Mouse (Mus musculus) midbrain, postnatal 0 days (tissue): Measurements from ENCODE around the gene Bag5. TPM values are rescaled to one million over a fixed set of nuclear protein-coding genes. Genes with fewer than 3 reads are reported as not detected.
"Not testable (repeated sequence)": the region's sequence is repeated elsewhere in the genome, so short reads cannot be mapped to it uniquely, and the experiment has no call there.

Source experiments
- ATAC-seq: fragments of 200-750 bp; cut with Nextera tagmentation; 2 replicates; pipeline ENCODE4 v1.8.0; 2017; ENCODE audit warnings: moderate number of reproducible peaks, mild to moderate bottlenecking, moderate TSS enrichment, moderate library complexity; ENCODE audit not compliant: low FRiP score
- DNase-seq: peaks from one replicate; pipeline ENCODE4 v3.0.0-alpha.2; 2015; ENCODE audit warnings: low spot score
- H3K27ac ChIP-seq: fragments of 300-500 bp; sonication (generic); 2 replicates; pipeline ENCODE4 v1.5.1; 2014; ENCODE audit warnings: low read depth, mild to moderate bottlenecking, low read length, mixed read lengths
- H3K27me3 ChIP-seq: fragments of 300-500 bp; sonication (generic); 2 replicates; pipeline ENCODE4 v1.6.1; 2014; ENCODE audit warnings: low read length, control low read depth, mixed read lengths; ENCODE audit not compliant: insufficient read depth
- H3K36me3 ChIP-seq: fragments of 300-500 bp; sonication (generic); 2 replicates; pipeline ENCODE4 v1.6.1; 2014; ENCODE audit warnings: low read length, control low read depth, mixed read lengths; ENCODE audit not compliant: insufficient read depth
- H3K4me1 ChIP-seq: fragments of 300-500 bp; sonication (generic); 2 replicates; pipeline ENCODE4 v1.6.1; 2014; ENCODE audit warnings: mild to moderate bottlenecking, control low read depth, antibody characterized with exemption, low read length, mixed read lengths; ENCODE audit not compliant: insufficient read depth
- H3K4me2 ChIP-seq: fragments of 300-500 bp; sonication (generic); 2 replicates; pipeline ENCODE4 v1.6.1; 2014; ENCODE audit warnings: low read depth, mild to moderate bottlenecking, low read length, mixed read lengths; ENCODE audit not compliant: poor library complexity, severe bottlenecking
- H3K4me3 ChIP-seq: fragments of 300-500 bp; sonication (generic); 2 replicates; pipeline ENCODE4 v1.5.1; 2014; ENCODE audit warnings: low read depth, mild to moderate bottlenecking, low read length, moderate library complexity
- H3K9ac ChIP-seq: fragments of 300-500 bp; sonication (generic); replicated peaks from 2 replicates; pipeline ENCODE4 v1.6.1; 2014; ENCODE audit warnings: mild to moderate bottlenecking, low read length, moderate library complexity, mixed read lengths; ENCODE audit not compliant: poor library complexity, severe bottlenecking
- H3K9me3 ChIP-seq: fragments of 300-500 bp; sonication (generic); 2 replicates; pipeline ENCODE4 v1.6.1; 2016; ENCODE audit warnings: low read length, control low read depth
- CTCF ChIP-seq: IDR thresholded peaks from 2 replicates; pipeline ENCODE4 v1.5.1; 2016; ENCODE audit warnings: antibody characterized with exemption, mild to moderate bottlenecking
- WGBS: fragments of 180-500 bp; shearing (Covaris S2); extraction: QIAGEN DNeasy Blood & Tissue Kit; methylation state at CpG from one replicate; pipeline ENCODE4 v1.1.7; 2014; 5-methylcytosine and 5-hydroxymethylcytosine counted together
- polyA plus RNA-seq: library from polyadenylated mRNA; unstranded; fragments of >200 nt; fragmentation: Nextera tagmentation; extraction: Ambion mirVana; gene quantifications from 2 replicates; pipeline ENCODE4 v1.2.1, GENCODE M21; 2015
- total RNA-seq: library from RNA; depleted of rRNA; stranded (reverse); fragments of >200 nt; gene quantifications from 2 replicates; pipeline ENCODE4 v1.2.3, GENCODE M21; 2014

Gene Bag5
- total and polyA plus RNA-seq, 2 experiments from 2014 or later, result 28.7 to 70.8 TPM

DNA sequence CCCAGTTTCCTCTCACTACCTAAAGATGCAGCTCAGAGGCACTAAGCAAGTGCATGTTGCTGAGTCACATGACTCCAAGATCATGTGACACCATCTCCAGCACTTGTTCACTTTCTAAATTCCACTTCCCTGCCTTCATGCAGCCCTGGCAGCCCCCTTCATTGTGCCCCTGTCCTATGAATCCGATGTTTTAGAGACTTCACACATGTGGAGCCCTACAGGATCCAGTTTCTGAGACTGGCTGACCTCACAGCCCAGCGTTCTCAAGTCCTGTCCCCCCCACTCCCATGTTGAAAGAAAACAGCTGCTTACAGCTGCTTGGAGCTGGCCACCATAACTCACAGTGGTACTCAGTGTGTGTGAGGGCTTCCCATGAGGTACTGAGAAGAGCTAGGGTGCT lies 30.4 kb upstream of the Bag5 start:
- 79% methylated on average over 2 of the region's 2 CpGs for WGBS
- H3K4me3 ChIP-seq, result no peak overlapping the region
- no peaks in the 10 kb centered on the region for H3K36me3 ChIP-seq
- no peak for TF ChIP-seq CTCF
- H3K9me3 ChIP-seq, result no peaks in the 10 kb centered on the region
- DNase-seq (no peak), ATAC-seq (no peak)
- no peak overlapping the region for H3K4me2 ChIP-seq
- H3K27ac ChIP-seq, result no peak overlapping the region
- H3K4me1 ChIP-seq, result no peaks in the 10 kb centered on the region
- no peak overlapping the region for H3K9ac ChIP-seq
- H3K27me3 ChIP-seq, result no peaks in the 10 kb centered on the region

DNA sequence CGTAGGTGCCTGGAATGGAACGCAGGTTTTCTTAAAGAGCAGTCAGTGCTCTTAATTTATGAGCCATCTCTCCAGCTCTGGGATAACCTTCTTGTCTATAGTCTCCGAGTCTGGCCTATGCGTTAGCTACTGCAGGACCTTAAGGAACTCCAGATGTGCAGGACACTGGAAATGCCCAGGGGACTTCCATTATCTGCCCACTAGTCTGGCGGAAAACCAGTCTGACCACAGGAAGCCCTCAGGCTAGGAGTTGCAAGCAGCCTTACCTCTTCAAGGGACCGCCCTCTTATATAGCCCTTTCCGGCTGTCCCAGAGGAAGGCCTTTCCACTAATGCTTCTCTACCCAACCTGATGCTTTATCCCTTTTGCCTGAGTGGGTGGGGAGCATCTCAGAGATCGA lies 28.3 kb upstream of the Bag5 start:
- no peak overlapping the region for H3K4me2 ChIP-seq
- no peak for TF ChIP-seq CTCF
- H3K36me3 ChIP-seq, result no peaks in the 10 kb centered on the region
- DNase-seq (no peak), ATAC-seq (no peak)
- H3K4me3 ChIP-seq, result no peak overlapping the region
- WGBS, result 82% methylated on average over 8 of the region's 8 CpGs
- no peak overlapping the region for H3K9ac ChIP-seq
- no peaks in the 10 kb centered on the region for H3K9me3 ChIP-seq
- no peaks in the 10 kb centered on the region for H3K27me3 ChIP-seq
- no peak overlapping the region for H3K27ac ChIP-seq
- no peaks in the 10 kb centered on the region for H3K4me1 ChIP-seq

DNA sequence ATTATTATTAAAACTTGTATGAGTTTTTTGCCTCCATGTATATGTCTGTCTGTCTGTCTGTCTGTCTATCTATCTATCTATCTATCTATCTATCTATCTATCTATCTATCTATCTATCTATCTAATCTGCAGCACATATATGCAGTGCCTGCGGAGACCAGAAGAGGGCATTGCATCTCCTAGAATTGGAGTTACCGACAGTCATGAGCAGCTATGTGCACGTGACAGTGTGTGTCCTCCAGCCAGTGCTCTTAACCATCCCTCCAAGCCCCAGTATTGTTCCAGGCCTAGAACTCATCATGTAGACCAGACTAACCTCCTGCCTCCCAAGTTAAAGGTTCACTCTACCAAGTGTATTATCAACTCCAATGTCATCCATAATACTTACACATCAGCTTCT lies 25.7 kb upstream of the Bag5 start:
- Histone ChIP-seq H3K36me3 (no peaks in the 10 kb centered on the region), H3K27ac (no peak overlapping the region), H3K4me3 (no peak overlapping the region), H3K4me1 (no peaks in the 10 kb centered on the region), H3K4me2 (no peak overlapping the region), H3K27me3 (no peaks in the 10 kb centered on the region), H3K9me3 (no peaks in the 10 kb centered on the region), H3K9ac (no peak overlapping the region)
- TF ChIP-seq CTCF, result peak; percentile 72
- ATAC-seq (no peak), DNase-seq (peak; percentile 68)
- 8% methylated on average over 3 of the region's 3 CpGs for WGBS

DNA sequence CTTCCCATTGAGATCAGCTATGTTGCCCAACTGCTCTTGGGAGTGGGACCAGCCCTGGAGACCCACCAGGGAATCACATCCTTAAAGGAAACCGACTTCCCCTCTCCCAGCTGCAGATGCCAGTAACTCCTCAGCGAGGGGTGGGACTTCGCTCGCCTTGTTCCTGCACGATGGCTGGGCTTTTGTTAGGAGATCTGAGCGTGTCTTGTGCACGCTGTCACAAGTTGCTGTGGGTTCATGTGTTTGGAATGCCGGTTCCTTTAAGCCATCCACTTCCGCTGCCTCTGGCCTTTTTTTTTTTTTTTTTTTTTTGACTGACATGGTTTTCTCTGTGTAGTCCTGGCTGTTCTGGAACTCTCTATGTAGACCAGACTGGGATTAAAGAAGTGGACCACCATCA lies 24.3 kb upstream of the Bag5 start:
- ATAC-seq (no peak), DNase-seq (no peak)
- no peaks in the 10 kb centered on the region for H3K4me1 ChIP-seq
- WGBS, result 46% methylated on average over 9 of the region's 9 CpGs
- H3K27me3 ChIP-seq, result no peaks in the 10 kb centered on the region
- H3K27ac ChIP-seq, result no peak overlapping the region
- no peak for TF ChIP-seq CTCF
- no peak overlapping the region for H3K4me3 ChIP-seq
- no peak overlapping the region for H3K4me2 ChIP-seq
- no peak overlapping the region for H3K9ac ChIP-seq
- H3K9me3 ChIP-seq, result no peaks in the 10 kb centered on the region
- H3K36me3 ChIP-seq, result no peaks in the 10 kb centered on the region

DNA sequence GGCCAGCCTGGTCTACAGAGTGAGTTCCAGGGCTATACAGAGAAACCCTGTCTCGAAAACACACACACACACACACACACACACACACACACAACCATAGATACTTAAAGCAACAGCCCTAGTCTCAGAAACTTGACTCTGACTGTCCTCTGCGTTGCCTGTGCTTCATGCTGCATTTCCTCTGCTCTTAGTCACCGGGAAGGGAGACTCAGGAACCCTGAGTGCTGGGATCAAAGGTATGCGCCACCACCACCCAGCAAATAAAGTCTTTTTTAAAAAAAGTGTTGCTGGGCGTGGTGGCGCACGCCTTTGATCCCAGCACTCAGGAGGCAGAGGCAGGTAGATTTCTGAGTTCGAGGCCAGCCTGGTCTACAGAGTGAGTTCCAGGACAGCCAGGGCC lies 23.6 kb upstream of the Bag5 start:
- not testable (repeated sequence) for H3K4me1 ChIP-seq, H3K4me3 ChIP-seq, H3K9ac ChIP-seq, H3K9me3 ChIP-seq, H3K27ac ChIP-seq, ATAC-seq, DNase-seq, H3K4me2 ChIP-seq, H3K27me3 ChIP-seq, H3K36me3 ChIP-seq
- WGBS, result 91% methylated on average over 8 of the region's 8 CpGs

DNA sequence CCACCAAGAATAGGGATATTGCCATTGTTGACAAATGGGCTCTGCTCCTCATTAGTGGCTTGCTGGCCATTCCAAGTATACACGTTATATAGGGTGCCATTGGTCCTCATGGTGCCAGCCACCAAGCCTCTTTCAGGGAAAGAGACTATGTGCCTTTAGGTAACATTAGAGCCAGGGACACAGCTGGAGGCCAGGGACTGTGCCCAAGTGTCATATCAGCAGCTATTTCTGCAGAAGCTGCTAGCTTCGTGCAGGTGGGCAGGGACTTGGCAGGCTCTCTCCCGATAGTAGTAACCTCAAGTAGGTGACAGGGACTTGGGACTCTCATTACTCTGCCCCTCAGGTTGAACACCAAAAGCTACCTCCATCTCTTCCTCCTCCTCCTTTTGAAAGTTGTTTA lies 21.9 kb upstream of the Bag5 start:
- Histone ChIP-seq H3K27ac (no peak overlapping the region), H3K27me3 (no peaks in the 10 kb centered on the region), H3K36me3 (no peaks in the 10 kb centered on the region), H3K4me2 (no peak overlapping the region), H3K4me1 (no peaks in the 10 kb centered on the region), H3K9ac (no peak overlapping the region), H3K9me3 (no peaks in the 10 kb centered on the region), H3K4me3 (no peak overlapping the region)
- DNase-seq (no peak), ATAC-seq (no peak)
- no peak for TF ChIP-seq CTCF
- WGBS, result 93% methylated on average over 3 of the region's 3 CpGs

DNA sequence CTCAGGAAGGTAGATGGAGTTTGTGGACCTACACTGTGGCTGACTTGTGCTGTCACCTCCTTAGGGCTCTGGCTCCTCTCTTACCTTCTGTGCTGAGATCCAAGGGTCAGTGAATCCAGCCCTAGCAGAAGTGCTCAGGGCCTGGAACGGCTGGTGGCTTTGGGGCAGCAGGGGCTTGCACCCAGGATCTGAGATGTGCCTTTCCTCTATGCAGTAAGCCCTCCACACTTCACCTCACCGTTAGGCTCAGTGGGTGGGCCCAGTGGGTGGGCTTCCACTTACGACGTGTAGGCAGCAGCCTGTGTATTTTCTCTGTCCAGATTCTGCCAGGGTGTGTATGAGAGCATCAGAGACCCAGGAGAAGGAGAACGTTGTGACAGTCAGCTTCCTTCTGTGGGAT lies 19.9 kb upstream of the Bag5 start:
- Histone ChIP-seq H3K9me3 (no peaks in the 10 kb centered on the region), H3K36me3 (no peaks in the 10 kb centered on the region), H3K4me3 (no peak overlapping the region), H3K4me1 (no peaks in the 10 kb centered on the region), H3K9ac (no peak overlapping the region; the same call in 1 of the 2 replicates), H3K4me2 (peak overlapping the region; percentile 22), H3K27me3 (no peaks in the 10 kb centered on the region), H3K27ac (no peak overlapping the region; the same call in 1 of the 2 replicates)
- ATAC-seq, result peak; percentile 3; the same call in 1 of the 2 replicates
- DNase-seq, result no peak
- no peak for TF ChIP-seq CTCF
- 48% methylated on average over 5 of the region's 5 CpGs for WGBS
